Mouse (Mus musculus) liver, embryonic 14.5 days (tissue): ENCODE results near the gene Gm28230.

Source experiments
- CTCF ChIP-seq: IDR thresholded peaks from 2 replicates; pipeline ENCODE4 v1.5.1; 2016; ENCODE audit warnings: antibody characterized with exemption, low read depth, control low read depth
- EP300 ChIP-seq: IDR thresholded peaks from 2 replicates; pipeline ENCODE4 v1.6.1; 2016; ENCODE audit warnings: antibody characterized with exemption, low read depth

DNA sequence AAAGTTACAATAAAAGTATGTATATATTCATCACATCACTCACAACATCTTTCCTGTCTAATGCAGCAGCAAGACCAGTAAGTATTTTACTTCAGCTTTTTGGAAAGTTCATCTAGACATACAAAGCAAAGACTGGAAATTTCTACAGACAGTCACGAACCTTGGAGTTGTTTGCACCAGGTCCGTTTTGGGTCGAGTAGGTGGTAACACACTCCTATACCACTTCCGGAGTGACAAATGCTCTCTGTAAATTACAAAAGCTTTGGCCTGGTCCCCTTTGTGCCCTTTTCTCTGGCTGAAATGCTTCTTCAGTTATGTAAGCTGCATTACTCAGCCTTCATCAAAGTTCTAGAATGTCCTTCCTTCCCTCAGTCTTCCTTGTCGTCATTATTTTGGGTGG is 27.2 kb downstream of the Gm28230 start:
- no peak for TF ChIP-seq CTCF
- no peak for TF ChIP-seq EP300
